Mouse (Mus musculus) right cerebral cortex, adult 18-20 months (tissue): Measurements from ENCODE around the gene Ptprg.
A peak's percentile ranks its signal among the peaks of the same experiment; 100 is the strongest.

Experiments
- DNase-seq: peaks from one replicate; pipeline ENCODE4 v3.0.0; 2022; ENCODE audit warnings: mixed read lengths

Ptprg gene

DNA sequence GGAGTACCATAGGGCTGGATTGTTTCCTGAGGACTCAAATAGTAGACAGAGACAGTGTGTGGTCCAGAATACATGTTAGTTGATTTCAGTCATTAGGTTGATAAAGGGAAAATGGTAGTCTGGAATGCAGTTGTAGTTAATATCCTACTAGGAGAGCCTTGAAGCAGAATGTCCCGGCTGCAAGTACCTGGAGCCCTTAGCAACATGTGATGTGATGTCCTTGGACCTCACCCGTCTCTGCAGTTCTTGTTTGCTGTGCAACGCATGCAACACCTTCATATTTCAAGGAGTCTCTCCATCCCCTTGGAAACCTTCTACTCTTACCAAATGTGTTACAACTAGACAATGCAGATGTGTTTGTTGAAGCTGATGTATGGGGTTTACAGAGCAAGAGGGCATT is 280.3 kb downstream of the Ptprg start:
- DNase-seq: no peak

DNA sequence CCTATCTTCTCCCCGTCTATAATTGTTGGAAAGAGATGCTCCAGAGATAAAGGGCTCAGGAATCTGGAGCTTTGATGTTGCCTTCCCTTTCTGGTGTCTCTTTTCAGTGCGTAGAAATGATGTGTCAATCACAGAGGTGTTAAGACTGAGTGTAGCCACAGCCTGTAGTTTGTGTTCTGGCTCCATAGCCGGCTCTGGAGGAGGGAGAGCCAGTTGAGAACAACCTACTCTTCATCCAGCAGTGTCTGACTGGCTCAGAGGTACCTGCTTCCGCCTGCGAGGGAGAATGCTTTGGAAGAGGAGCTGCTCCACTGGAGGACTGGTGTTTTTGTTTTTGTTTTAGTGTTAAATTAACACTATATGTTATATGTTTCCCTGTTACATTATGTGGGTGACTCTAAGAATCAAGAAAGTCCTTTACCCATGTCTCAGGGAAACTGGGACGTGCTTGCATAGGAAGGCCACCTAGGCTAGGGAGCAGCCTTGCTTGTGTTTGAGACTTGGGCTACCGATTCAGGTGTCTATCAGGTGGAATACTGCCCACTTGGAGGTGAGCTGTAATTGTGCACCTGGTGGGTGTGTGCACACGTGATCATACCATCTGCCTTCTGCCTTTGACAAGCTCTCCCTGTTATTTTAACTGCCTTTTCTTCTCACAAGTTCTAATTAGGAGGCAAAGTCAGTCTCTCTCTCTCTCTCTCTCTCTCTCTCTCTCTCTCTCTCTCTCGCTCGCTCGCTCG is 282.5 kb downstream of the Ptprg start:
- peak; percentile 40 for DNase-seq

- peak; percentile 23 for DNase-seq
These were observed 284.4 kb downstream of the Ptprg start for GRCm38 (mm10) chr14:11837714-11838113.

DNA sequence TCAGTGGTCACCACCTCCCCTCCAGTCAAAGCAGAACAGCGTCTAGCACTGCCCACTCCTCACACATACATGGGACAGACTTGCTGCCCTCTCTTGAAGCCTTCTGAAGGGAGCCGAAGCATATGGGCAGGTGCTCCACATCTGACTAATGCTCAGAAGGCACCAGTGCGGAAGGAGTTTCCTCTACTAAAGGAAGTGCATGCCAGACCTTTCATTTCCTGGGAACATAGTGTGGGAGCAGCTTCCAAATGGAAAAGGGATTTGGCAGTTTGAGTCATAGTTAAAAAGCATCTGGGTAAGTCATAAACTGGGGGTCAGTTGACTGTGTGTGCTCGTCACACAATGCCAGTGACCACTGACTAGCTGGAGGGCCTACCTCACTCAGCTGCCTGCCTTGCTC is 288.3 kb downstream of the Ptprg start:
- DNase-seq: peak; percentile 32

- no peak for DNase-seq
These were observed 299.6 kb downstream of the Ptprg start for GRCm38 (mm10) chr14:11852896-11853295.

DNA sequence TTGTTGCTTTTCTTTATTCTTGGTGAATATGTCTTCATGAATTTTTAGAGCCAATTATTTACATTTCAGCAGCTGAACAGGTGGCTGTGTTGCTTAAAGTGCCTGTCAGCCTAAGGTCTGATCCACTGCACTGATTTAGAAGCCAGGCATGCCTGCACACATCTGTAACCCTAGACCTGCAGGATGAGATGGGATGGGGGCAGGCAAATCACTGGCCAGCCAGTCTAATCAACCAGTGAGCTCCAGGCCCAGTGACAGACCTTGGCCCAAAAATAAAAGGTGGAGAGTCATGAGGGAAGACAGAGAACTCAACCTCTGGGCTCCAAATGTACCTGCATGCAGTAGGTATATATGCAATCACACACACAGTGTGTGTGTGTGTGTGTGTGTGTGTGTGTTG is 302.2 kb downstream of the Ptprg start:
- no peak for DNase-seq

- no peak for DNase-seq
These were observed 304.7 kb downstream of the Ptprg start for GRCm38 (mm10) chr14:11857928-11858481.

GRCm38 (mm10) chr14:11863286-11863685 is 310.0 kb downstream of the Ptprg start:
- DNase-seq: no peak

DNA sequence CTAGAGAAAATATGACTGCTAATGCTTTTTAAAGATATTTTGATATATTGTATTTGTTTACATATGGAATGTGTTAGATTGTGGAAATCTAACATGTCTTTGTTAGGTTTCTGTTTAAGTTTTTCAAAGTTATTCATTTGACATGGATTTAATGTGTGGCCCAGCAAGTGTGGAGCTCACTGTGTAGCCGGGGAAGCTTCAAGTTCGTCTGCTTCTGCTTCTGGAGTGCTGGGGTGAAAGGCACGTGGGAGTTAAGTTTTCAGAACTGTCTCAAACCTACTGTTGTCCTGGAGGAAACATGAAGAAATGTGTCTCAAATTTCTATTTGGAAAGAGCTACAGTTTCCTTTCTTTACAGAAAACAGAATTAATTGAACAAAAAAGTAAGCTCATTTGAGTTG is 311.5 kb downstream of the Ptprg start:
- no peak for DNase-seq

DNA sequence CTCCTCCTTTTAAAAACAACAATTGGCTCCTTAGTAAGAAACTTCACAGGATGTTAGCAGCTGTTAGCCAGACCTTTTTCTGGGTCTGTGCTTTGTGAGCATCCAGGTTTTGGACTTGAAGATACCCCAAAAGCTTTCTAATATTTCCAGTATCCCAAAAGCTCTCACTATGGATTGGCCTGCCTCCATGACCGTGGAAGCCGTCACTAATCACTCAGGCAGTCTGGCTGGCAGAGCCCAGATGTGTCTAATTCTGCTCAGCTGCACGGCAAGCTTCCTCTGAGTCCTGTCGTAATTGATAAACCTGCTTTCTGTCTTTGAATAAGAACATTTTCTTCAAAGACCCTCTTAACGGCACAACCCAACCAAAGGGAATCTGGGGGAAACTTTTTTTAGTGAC is 312.0 kb downstream of the Ptprg start:
- no peak for DNase-seq

DNA sequence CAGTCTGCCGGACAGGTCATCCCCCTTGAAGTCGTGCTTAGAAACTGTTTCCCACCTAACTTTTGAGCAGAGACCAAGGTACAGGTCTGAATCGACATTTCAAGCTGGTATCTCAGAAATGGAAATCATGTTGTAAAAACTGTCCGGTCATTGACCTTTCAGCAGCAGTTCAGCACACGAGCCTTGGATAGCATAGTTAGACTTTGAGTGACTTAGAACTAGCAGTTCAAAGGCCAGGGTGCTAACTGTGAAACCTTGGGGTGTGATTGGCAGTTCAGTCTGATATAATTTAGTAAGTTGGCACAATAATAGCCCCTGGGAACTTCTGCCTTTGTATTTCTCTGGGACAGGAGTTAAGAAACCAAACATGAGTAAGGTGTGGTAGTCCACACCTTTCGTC is 312.5 kb downstream of the Ptprg start:
- DNase-seq: no peak

DNA sequence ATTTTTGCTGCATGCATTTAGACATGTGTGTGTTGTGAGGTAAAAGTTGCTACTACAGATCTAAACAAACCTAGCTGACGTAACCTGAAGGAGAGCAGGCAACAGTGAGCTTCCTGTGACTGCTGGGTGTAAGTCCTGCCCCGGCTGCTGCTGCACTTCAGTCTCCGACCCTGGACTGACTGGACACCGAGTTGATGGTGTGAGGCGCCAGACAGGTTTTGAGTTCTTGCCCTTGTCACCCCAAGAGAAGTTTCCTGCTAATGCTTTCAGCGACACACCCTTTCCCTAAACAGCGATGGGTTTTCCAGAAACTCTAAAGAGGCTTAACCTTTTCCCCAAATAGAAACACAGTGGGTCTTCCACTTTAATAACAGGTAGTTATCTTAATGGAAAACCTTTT is 313.1 kb downstream of the Ptprg start:
- DNase-seq: no peak

- no peak for DNase-seq
These were observed 315.3 kb downstream of the Ptprg start for GRCm38 (mm10) chr14:11868636-11869035.

- peak; percentile 29 for DNase-seq
These were observed 318.5 kb downstream of the Ptprg start for GRCm38 (mm10) chr14:11871752-11872344.

DNA sequence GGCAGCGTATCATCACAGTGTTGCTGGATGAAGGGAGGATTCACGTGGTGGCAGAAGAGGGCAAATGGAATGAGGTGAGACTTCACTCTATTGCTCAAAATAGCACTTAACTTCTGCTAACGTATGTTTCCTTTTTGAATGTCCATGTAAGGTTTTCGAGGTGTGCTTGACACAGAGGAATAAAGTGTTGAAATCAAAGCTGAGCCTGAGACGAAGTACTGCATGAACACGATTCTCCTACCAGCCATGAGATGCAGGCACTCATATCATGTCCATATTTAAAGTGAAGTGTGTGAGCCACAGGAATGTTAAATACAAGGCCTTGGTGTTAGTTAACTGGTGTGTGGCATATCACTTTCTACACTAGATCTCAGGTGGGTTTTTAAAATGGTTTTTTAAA is 320.9 kb downstream of the Ptprg start:
- DNase-seq: no peak

DNA sequence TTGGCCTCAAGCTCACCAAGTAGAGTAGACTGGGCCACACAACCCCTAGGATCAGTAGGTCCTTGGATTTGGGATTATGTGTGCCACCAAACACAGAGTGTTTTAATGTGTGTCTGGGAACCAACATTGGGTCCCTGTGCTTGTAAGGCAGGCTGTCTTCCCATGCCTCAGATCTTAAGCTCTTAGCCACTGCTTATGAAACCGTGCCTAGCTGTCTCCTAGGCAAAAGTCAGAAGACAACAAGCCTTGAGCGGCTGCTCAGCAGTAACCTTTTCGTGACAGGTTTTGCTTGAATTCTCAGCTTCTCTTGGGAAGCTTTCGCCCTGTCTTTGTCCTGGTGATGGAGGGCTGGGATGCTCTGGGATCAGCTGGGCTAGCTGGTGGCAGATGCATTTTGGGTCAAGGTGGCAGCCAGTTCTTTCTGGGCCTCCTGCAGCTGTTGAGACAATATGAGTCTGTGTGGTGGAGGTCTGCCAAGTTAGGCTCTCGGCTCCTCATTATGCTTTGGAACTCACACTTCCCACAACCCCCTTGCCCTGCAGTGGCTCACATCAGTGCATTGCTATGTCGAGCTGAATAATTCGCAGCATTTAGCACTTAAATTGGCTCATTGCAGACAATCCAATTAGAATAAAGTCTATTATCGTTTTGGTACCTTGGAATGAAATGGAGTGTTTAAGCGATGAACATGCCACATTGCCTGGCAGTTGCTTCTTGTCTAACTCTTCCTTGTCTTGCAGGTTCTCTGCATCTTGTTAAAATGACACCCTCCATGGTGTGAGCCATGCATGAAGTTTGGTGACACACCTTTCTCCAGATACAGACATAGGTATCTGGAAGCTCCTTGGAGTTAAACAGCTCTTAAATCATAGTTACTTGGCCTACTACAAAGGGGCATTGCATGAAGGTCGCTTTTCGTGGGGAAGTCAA is 321.9 kb downstream of the Ptprg start:
- DNase-seq: peak; percentile 69

DNA sequence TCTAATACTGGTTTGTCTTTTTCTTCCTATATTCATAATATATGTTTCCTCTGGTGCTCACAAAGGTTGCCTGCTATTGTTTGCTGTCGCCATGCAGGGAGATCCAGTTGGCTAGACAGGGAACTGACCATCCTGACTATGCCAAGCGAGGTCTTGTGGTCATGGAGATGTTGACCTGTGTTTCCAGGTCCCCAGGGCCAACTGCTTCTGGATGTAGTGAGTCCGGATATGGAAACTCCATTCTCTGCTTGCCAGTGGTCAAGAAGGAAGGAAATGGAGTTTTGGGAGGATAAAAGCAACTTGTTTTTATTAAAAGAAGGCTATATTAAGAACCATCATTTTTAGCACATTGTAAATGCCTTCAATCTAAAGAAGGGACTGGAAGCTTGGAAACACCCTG is 327.8 kb downstream of the Ptprg start:
- DNase-seq: no peak

DNA sequence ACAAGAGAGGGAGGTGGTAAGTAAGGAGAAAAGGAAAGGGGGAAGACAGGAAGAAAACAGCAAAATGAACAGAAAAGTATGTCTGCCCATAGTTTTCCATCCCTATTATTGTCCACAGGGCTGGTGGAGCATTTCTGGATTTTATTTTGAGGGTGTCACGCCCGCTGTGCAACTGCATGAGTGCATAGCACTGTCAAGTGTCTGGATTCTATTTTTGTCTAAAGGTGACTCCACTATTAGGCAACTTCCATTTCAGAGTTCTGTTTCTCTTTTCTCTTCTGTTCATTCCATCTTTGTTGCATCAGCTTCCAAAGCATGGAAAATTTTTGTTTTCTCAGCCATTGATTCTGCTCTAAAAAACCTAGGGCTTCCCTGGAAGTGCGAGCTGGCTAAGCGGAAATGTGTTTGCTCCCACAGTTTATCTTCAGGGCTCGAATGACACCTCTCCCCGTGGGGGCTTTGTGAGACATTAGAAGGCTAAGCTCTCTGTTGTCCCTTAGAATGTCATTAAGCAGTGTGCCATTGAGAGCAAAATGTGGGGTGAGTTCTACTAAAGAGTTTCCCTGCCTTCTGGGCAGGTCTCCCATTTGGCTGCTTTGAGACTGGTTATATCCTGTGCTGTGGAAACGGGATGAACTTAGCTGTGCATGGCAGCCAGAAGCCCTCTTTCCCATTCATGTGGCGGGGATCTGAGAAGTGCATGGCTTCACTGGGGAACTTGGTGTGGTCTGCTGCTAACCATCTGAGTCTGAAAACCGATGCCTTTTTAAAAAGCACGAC is 330.0 kb downstream of the Ptprg start:
- DNase-seq: peak; percentile 33

- DNase-seq: no peak
These were observed 330.7 kb downstream of the Ptprg start for GRCm38 (mm10) chr14:11883995-11884394.

DNA sequence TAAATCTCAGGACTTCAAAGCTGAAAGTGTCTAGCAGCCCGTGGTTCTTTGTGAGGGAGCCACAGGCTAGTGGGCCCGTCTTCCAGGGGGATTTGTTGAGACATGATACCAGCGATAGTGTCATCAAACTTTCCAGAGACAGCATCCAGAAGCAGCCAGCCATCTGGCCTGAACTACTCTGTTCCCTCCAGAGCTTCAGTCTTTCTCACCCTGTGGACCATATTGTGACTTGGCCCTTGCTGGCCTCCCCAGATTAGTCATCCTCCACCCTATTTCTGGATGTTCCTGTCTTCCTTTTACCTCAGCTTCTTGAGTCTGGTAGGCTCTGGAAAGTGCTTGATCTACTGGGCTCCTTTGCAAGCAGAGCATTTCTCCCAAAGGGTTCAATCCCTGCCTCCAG is 333.1 kb downstream of the Ptprg start:
- no peak for DNase-seq

DNA sequence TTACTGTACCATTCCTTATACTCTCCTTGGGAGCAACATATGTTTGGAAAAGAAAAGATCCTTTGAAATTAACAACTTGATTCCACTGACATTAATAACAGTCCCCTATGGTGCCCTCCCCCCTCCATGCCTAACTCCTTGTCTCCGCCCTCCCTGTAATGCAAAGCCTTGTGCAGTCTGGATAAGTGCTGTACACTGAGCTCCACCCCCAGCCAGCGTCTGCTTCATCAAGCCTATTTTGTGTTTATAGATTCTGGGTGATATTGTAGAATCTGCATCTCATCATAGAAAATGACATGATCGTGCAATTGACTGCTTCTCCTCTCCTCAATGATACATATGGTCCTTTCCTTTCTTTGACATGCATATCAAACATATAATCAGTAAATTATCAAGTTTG is 337.6 kb downstream of the Ptprg start:
- no peak for DNase-seq

DNA sequence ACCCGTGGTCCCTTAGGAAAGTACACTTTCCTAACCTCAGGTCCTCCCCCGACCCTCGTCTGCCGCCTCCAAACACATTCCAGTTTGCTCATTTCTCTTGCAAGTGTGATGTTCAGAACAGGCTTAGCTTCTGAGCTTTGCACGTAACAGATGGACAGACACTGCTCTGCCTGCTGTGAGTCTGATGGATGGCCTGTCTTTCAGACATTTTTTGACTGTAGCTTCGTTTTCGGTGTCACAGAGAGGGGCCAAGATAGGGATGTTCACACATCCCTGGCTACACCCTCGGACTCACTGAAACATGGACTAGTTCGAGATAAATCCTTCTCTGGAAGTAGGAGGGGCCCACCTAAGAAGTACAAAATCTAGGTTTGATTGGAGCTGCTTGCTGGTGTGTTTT is 339.3 kb downstream of the Ptprg start:
- no peak for DNase-seq

DNA sequence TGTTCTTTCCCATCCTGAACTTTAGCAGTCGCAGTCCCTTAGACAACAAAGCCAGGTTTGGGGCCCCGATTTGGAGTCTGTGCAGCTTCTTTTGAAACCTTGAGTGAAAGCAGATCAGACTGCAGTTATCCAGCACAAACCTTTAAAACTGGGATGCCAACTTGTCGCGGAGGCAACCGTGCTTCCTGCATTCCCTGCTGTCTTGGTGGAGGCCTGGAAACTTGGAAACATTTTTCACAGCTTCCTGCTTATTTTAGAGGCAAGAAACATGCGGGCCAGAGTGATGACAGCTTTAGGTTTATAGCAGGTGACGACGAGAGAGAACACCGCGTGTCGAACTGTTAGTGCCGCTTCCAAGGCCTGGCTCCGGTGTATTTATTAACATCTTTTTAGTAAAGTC is 342.2 kb downstream of the Ptprg start:
- DNase-seq: peak; percentile 71
